Mouse (Mus musculus) MN1 (cell line): ENCODE data around the gene Mfng.

ENCODE experiments used
- DNase-seq: peaks from one replicate; pipeline ENCODE4 v3.0.0-alpha.2; 2016; ENCODE audit warnings: low spot score

Mfng gene

GRCm38 (mm10) chr15:78787287-78787856 lies 14.1 kb upstream of the Mfng start:
- no peak for DNase-seq

- DNase-seq = peak; percentile 45
Measured at GRCm38 (mm10) chr15:78786411-78786818, 13.1 kb upstream of the Mfng start.

GRCm38 (mm10) chr15:78785961-78786360 lies 12.7 kb upstream of the Mfng start:
- DNase-seq = peak; percentile 68

GRCm38 (mm10) chr15:78785258-78785657 lies 12.0 kb upstream of the Mfng start:
- no peak for DNase-seq

- DNase-seq = no peak
Measured at GRCm38 (mm10) chr15:78784520-78784919, 11.2 kb upstream of the Mfng start.

- DNase-seq = no peak
Measured at GRCm38 (mm10) chr15:78782348-78783103, 9.3 kb upstream of the Mfng start.

- no peak for DNase-seq
Measured at GRCm38 (mm10) chr15:78780908-78781307, 7.6 kb upstream of the Mfng start.

- DNase-seq = no peak
Measured at GRCm38 (mm10) chr15:78780359-78780758, 7.1 kb upstream of the Mfng start.

- DNase-seq = no peak
Measured at GRCm38 (mm10) chr15:78779690-78780089, 6.4 kb upstream of the Mfng start.

- no peak for DNase-seq
Measured at GRCm38 (mm10) chr15:78779253-78779652, 6.0 kb upstream of the Mfng start.

- DNase-seq = peak; percentile 85
Measured at GRCm38 (mm10) chr15:78778077-78778870, 5.0 kb upstream of the Mfng start.

- no peak for DNase-seq
Measured at GRCm38 (mm10) chr15:78772856-78773255, 419 bp downstream of the Mfng start.

- DNase-seq = no peak
Measured at GRCm38 (mm10) chr15:78772368-78772763, 909 bp downstream of the Mfng start.

GRCm38 (mm10) chr15:78771531-78772367 lies 1.5 kb downstream of the Mfng start:
- no peak for DNase-seq

- no peak for DNase-seq
Measured at GRCm38 (mm10) chr15:78770983-78771355, 2.3 kb downstream of the Mfng start.

- no peak for DNase-seq
Measured at GRCm38 (mm10) chr15:78770234-78770982, 2.9 kb downstream of the Mfng start.

GRCm38 (mm10) chr15:78769064-78769463 lies 4.2 kb downstream of the Mfng start:
- DNase-seq = no peak

- DNase-seq = no peak
Measured at GRCm38 (mm10) chr15:78763704-78764103, 9.6 kb downstream of the Mfng start.

- DNase-seq = no peak
Measured at GRCm38 (mm10) chr15:78763210-78763609, 10.1 kb downstream of the Mfng start.

- no peak for DNase-seq
Measured at GRCm38 (mm10) chr15:78761112-78761511, 12.2 kb downstream of the Mfng start.

- no peak for DNase-seq
Measured at GRCm38 (mm10) chr15:78758132-78758531, 15.1 kb downstream of the Mfng start.
